ENCODE assay signal across 16 mouse cellular contexts in genomic region chr2:38941898-38942297, GRCm38 (mm10).
"Had no signal": no experiment of that assay in that cellular context is flagged by ENCODE, and none has a peak within 500 bp of the region (broad histone marks: within the 10 kb centered on the region; RNA-seq: fewer than 3 reads in every experiment).

No protein-coding gene starts in this region.

- H3K4me1 ChIP-seq: midbrain, embryonic 12.5 days; neural tube, embryonic 12.5 days; stomach, embryonic 15.5 days had no signal

- H3K4me2 ChIP-seq: liver, embryonic 13.5 days; liver, embryonic 15.5 days; lung, embryonic 14.5 days; midbrain, embryonic 12.5 days; neural tube, embryonic 12.5 days; stomach, embryonic 15.5 days had no signal

- H3K27me3 ChIP-seq: liver, embryonic 15.5 days; midbrain, embryonic 12.5 days; neural tube, embryonic 12.5 days; stomach, embryonic 15.5 days had no signal

- H3K36me3 ChIP-seq: liver, embryonic 13.5 days; liver, embryonic 15.5 days; midbrain, embryonic 10.5 days; midbrain, embryonic 12.5 days; neural tube, embryonic 12.5 days; stomach, embryonic 15.5 days had no signal

- H3K27ac ChIP-seq: liver, embryonic 13.5 days; liver, embryonic 15.5 days; midbrain, embryonic 10.5 days; midbrain, embryonic 12.5 days; neural tube, embryonic 12.5 days; stomach, embryonic 15.5 days; stomach, postnatal 0 days had no signal

- H3K4me3 ChIP-seq: liver, embryonic 13.5 days; liver, embryonic 15.5 days; midbrain, embryonic 10.5 days; midbrain, embryonic 12.5 days; neural tube, embryonic 12.5 days; stomach, embryonic 15.5 days had no signal

- ATAC-seq: midbrain, embryonic 16.5 days had no signal

- H3K9me3 ChIP-seq: liver, embryonic 13.5 days; liver, embryonic 15.5 days; midbrain, embryonic 10.5 days; midbrain, embryonic 12.5 days; neural tube, embryonic 12.5 days; stomach, embryonic 15.5 days had no signal

- DNase-seq: liver, embryonic 13.5 days; lung, embryonic 14.5 days; lung, postnatal 10 days; lung, postnatal 4 days; midbrain, embryonic 14.5 days; right cerebral cortex, postnatal 14 days; thymus, adult 2 months; thymus, postnatal 14 days; thymus, postnatal 4 days had no signal

- H3K9ac ChIP-seq: liver, embryonic 13.5 days; liver, embryonic 15.5 days; lung, embryonic 14.5 days; midbrain, embryonic 12.5 days; neural tube, embryonic 12.5 days; stomach, embryonic 15.5 days had no signal
